Mouse (Mus musculus) retina, postnatal 1 day (tissue): ENCODE data around the gene Kcnq1.

Experiments used
- DNase-seq: peaks from one replicate; pipeline ENCODE4 v3.0.0-alpha.2; 2012

The Kcnq1 gene

GRCm38 (mm10) chr7:143473347-143474101 is 367.4 kb downstream of the Kcnq1 start, which contains the start of gene Slc22a18:
Gene Slc22a18, plus strand, starts transcription at chr7:143473736.
- no peak for DNase-seq

- DNase-seq, result peak; percentile 37
Measured at GRCm38 (mm10) chr7:143474811-143475210, 368.6 kb downstream of the Kcnq1 start.

- DNase-seq, result no peak
Measured at GRCm38 (mm10) chr7:143475876-143476275, 369.7 kb downstream of the Kcnq1 start.
